Mouse (Mus musculus): ENCODE data around the gene Myoz1. TPM values are rescaled to one million over a fixed set of nuclear protein-coding genes. Genes with fewer than 3 reads are reported as not detected.

Gene Myoz1
- polyA plus RNA-seq, 1 experiment from 2014 or later, result 0.31 TPM

DNA sequence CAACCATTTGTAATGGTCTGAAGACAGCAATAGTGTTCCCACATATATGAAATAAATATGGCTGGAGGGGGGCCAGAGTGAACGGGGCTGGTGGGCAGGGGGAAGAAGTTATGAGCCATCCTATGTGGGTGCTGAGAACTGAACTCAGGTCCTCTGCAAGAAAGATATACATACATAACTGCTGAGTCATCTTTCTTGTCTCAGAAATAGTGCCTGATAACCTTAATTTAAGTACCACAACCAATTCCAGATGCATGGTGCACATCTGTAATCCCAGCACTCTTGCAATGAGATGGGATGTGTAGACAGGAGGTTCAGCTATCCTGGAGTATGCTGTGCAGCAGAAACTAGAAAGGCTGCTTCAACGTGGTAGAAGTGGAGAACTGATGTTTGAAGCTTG, 25.4 kb upstream of the Myoz1 start:
- Histone ChIP-seq H3K27me3 (ENCODE audit: control insufficient read depth, insufficient read depth, low read length) (no peaks in the 10 kb centered on the region), H3K4me1 (ENCODE audit: control insufficient read depth, insufficient read depth, low read length) (no peaks in the 10 kb centered on the region), H3K4me2 (ENCODE audit: low read depth, low read length) (no peak overlapping the region), H3K9me3 (ENCODE audit: control insufficient read depth, low read length) (no peaks in the 10 kb centered on the region), H3K27ac (ENCODE audit: low read depth, low read length) (no peak overlapping the region), H3K9ac (replicated peaks; ENCODE audit: low read depth, low read length) (no peak overlapping the region), H3K36me3 (ENCODE audit: control insufficient read depth, insufficient read depth, low read length) (peaks cover 85% of the 10 kb centered on the region), H3K4me3 (ENCODE audit: low read depth, low read length) (no peak overlapping the region)
- WGBS, result 91% methylated on average over 2 of the region's 2 CpGs
- no peak for ATAC-seq (ENCODE audit: low read depth)

DNA sequence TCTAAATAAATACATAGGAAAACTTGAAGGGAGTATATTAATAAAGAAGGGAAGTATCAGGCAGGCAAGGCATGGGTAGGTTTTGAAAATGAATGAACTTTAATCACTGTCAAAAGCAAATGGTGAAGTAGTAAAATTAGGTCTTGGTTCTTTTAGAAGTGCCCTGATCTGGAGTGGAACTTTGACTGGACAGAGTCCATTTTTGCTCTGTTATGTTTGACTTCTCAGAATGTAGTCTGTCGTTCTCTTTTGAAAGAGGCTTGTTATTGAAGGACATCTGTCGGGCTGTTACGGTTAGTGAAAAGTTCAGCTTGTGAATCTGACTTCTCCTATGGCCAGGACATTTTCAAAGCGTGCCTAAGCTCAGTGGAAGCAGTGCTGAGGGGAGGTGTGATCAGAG, 21.6 kb upstream of the Myoz1 start:
- WGBS, result 94% methylated on average over 4 of the region's 4 CpGs
- ATAC-seq (ENCODE audit: low read depth), result no peak
- Histone ChIP-seq H3K9ac (replicated peaks; ENCODE audit: low read depth, low read length) (no peak overlapping the region), H3K27ac (ENCODE audit: low read depth, low read length) (no peak overlapping the region), H3K4me2 (ENCODE audit: low read depth, low read length) (no peak overlapping the region), H3K9me3 (ENCODE audit: control insufficient read depth, low read length) (no peaks in the 10 kb centered on the region), H3K4me3 (ENCODE audit: low read depth, low read length) (no peak overlapping the region), H3K27me3 (ENCODE audit: control insufficient read depth, insufficient read depth, low read length) (no peaks in the 10 kb centered on the region), H3K4me1 (ENCODE audit: control insufficient read depth, insufficient read depth, low read length) (peaks cover 11% of the 10 kb centered on the region; the same call in 1 of the 2 replicates), H3K36me3 (ENCODE audit: control insufficient read depth, insufficient read depth, low read length) (peaks cover 50% of the 10 kb centered on the region)

DNA sequence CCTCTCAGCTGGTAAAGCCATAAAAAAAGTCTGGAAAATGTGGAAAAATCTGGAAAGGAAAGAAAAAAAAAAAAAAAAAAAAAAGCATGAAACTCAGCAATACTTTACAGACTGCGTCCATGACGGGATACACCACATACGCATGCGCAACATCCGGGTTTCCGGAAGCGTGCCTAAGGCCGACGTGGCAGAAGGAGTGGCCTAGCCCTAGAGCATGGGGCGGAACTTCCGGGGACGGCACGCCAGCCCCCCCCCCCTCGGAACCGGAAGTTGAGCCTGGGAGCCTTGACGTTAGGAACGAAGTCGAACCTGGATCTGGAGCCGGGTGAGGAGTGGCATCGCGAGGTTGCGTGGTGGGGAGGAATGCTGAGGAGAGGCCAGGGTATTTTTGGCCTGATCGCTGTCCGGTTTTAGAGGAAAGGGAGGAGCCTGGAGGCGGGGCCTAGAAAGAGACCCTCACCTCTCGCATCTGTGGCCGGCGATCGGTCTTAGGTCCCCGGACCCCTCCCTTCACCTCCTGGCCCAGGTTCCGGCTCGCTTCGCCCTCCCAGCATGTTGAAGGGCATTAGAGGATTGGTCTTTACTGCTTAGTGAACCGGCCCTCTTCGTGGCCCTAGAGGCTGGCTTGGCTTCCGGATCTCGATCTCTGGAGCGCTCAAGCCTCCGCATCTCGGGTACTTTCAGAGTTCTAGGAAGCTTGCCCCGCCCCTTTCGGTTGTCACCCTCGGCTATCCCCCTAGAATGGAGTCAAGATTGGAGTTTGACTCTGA, 17.9 kb upstream of the Myoz1 start, which contains the start of gene Sec24c:
TSS of gene Sec24c (plus strand) at position 245 of the 770 bp plus-strand sequence.
- peak; percentile 96 for ATAC-seq (ENCODE audit: low read depth)
- H3K4me2 ChIP-seq (ENCODE audit: low read depth, low read length), result peak within 1 kb of the TSS; percentile 64
- no peaks in the 10 kb centered on the region for H3K9me3 ChIP-seq (ENCODE audit: control insufficient read depth, low read length)
- peak within 1 kb of the TSS; percentile 87 for H3K9ac ChIP-seq (replicated peaks; ENCODE audit: low read depth, low read length)
- under 1% methylated on average over 43 of the region's 43 CpGs for WGBS
- H3K36me3 ChIP-seq (ENCODE audit: control insufficient read depth, insufficient read depth, low read length), result peaks cover 22% of the 10 kb centered on the region; the same call in 1 of the 2 replicates
- H3K4me3 ChIP-seq (ENCODE audit: low read depth, low read length), result peak within 1 kb of the TSS; percentile 78
- H3K27me3 ChIP-seq (ENCODE audit: control insufficient read depth, insufficient read depth, low read length), result no peaks in the 10 kb centered on the region
- peaks cover 11% of the 10 kb centered on the region; the same call in 1 of the 2 replicates for H3K4me1 ChIP-seq (ENCODE audit: control insufficient read depth, insufficient read depth, low read length)
- H3K27ac ChIP-seq (ENCODE audit: low read depth, low read length), result peak within 1 kb of the TSS; percentile 76

DNA sequence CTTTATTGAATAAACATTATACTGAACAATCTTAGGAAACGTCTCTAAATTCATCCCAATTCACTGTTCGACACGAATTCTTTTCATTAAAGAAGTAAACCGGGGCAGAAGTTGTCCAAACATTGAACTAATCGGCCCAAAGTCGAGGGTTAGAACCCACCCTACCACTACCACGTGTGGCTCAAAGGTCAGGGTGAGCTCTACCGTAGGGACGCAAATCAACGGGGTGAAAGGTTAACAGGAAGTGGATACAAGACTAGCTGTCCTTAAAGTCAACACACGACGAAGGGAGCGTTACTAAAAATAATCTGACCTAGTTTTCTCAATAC, 17.4 kb upstream of the Myoz1 start:
- Histone ChIP-seq H3K27ac (ENCODE audit: low read depth, low read length) (peak overlapping the region; percentile 76; the same call in 1 of the 2 replicates), H3K9me3 (ENCODE audit: control insufficient read depth, low read length) (no peaks in the 10 kb centered on the region), H3K4me3 (ENCODE audit: low read depth, low read length) (peak overlapping the region; percentile 78), H3K36me3 (ENCODE audit: control insufficient read depth, insufficient read depth, low read length) (peaks cover 18% of the 10 kb centered on the region; the same call in 1 of the 2 replicates), H3K27me3 (ENCODE audit: control insufficient read depth, insufficient read depth, low read length) (no peaks in the 10 kb centered on the region), H3K4me2 (ENCODE audit: low read depth, low read length) (peak overlapping the region; percentile 64), H3K9ac (replicated peaks; ENCODE audit: low read depth, low read length) (no peak overlapping the region), H3K4me1 (ENCODE audit: control insufficient read depth, insufficient read depth, low read length) (peaks cover 11% of the 10 kb centered on the region; the same call in 1 of the 2 replicates)
- WGBS, result 13% methylated on average over 13 of the region's 13 CpGs
- peak; percentile 86 for ATAC-seq (ENCODE audit: low read depth)

DNA sequence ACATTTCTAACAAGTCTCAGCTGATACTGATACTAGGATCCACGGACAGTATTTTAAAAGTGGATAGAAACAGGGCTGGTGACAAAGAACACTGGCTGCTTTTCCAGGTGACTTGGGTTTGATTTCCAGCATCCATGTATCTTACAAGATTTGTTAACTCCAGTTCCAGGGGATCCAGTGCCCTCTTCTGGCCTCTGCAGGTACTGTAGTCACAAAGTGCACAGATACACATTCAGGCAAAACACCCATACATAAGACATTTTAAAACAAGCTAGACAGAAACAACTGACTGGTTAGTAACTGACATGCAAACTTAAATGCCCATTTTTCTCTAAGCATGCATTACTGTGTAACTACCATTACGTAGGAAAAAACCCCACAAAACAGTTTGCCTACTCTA, 16.6 kb upstream of the Myoz1 start:
- Histone ChIP-seq H3K9ac (replicated peaks; ENCODE audit: low read depth, low read length) (no peak overlapping the region), H3K27me3 (ENCODE audit: control insufficient read depth, insufficient read depth, low read length) (no peaks in the 10 kb centered on the region), H3K4me1 (ENCODE audit: control insufficient read depth, insufficient read depth, low read length) (peaks cover 11% of the 10 kb centered on the region; the same call in 1 of the 2 replicates), H3K4me3 (ENCODE audit: low read depth, low read length) (peak overlapping the region; percentile 78; the same call in 1 of the 2 replicates), H3K9me3 (ENCODE audit: control insufficient read depth, low read length) (no peaks in the 10 kb centered on the region), H3K27ac (ENCODE audit: low read depth, low read length) (no peak overlapping the region), H3K36me3 (ENCODE audit: control insufficient read depth, insufficient read depth, low read length) (peaks cover 11% of the 10 kb centered on the region; the same call in 1 of the 2 replicates), H3K4me2 (ENCODE audit: low read depth, low read length) (no peak overlapping the region)
- 92% methylated on average over 2 of the region's 2 CpGs for WGBS
- ATAC-seq (ENCODE audit: low read depth), result no peak

- Histone ChIP-seq H3K4me3 (ENCODE audit: low read depth, low read length) (no peak within 1 kb of the TSS), H3K9me3 (ENCODE audit: control insufficient read depth, low read length) (no peaks in the 10 kb centered on the region), H3K4me2 (ENCODE audit: low read depth, low read length) (no peak within 1 kb of the TSS), H3K9ac (replicated peaks; ENCODE audit: low read depth, low read length) (no peak within 1 kb of the TSS), H3K36me3 (ENCODE audit: control insufficient read depth, insufficient read depth, low read length) (no peaks in the 10 kb centered on the region), H3K27me3 (ENCODE audit: control insufficient read depth, insufficient read depth, low read length) (0 out of 2 replicates have a peak, but pooled peaks cover 2% of the 10 kb centered on the region), H3K4me1 (ENCODE audit: control insufficient read depth, insufficient read depth, low read length) (no peaks in the 10 kb centered on the region), H3K27ac (ENCODE audit: low read depth, low read length) (no peak within 1 kb of the TSS)
- 88% methylated on average over 8 of the region's 8 CpGs for WGBS
- ATAC-seq (ENCODE audit: low read depth), result no peak
These were observed 11.9 kb upstream of the Myoz1 start, which contains the start of gene Synpo2l for GRCm38 (mm10) chr14:20668154-20668810. Gene Synpo2l (minus strand): TSS chr14:20668354.

GRCm38 (mm10) chr14:20667469-20667868, 11.1 kb upstream of the Myoz1 start:
- H3K9me3 ChIP-seq (ENCODE audit: control insufficient read depth, low read length), result no peaks in the 10 kb centered on the region
- H3K27me3 ChIP-seq (ENCODE audit: control insufficient read depth, insufficient read depth, low read length), result 0 out of 2 replicates have a peak, but pooled peaks cover 2% of the 10 kb centered on the region
- H3K4me2 ChIP-seq (ENCODE audit: low read depth, low read length), result no peak overlapping the region
- no peak overlapping the region for H3K4me3 ChIP-seq (ENCODE audit: low read depth, low read length)
- no peak for ATAC-seq (ENCODE audit: low read depth)
- no peaks in the 10 kb centered on the region for H3K4me1 ChIP-seq (ENCODE audit: control insufficient read depth, insufficient read depth, low read length)
- no peak overlapping the region for H3K27ac ChIP-seq (ENCODE audit: low read depth, low read length)
- no peaks in the 10 kb centered on the region for H3K36me3 ChIP-seq (ENCODE audit: control insufficient read depth, insufficient read depth, low read length)
- no peak overlapping the region for H3K9ac ChIP-seq (replicated peaks; ENCODE audit: low read depth, low read length)
- 76% methylated on average over 1 of the region's 1 CpGs for WGBS

DNA sequence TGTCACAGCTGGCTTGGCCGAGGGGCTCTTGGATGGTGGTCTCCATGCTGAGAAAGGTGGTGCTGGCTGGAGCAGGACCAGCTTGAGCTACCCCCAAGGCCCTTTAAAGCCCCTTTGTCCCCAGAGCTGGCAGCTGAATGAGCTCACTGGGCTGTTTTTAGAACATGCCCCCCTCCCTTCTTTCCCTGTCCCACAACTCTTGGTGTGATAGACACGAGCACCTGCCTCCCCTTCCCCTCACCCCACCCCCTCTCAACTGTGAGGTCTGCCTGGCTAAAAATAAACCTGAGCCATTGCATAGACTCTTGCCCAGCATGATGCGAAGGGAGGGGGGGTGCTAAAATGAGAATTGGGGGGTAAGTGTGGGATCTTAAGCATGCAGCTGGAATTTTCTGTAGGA, 8.1 kb upstream of the Myoz1 start:
- no peak overlapping the region for H3K4me3 ChIP-seq (ENCODE audit: low read depth, low read length)
- no peak overlapping the region for H3K4me2 ChIP-seq (ENCODE audit: low read depth, low read length)
- 60% methylated on average over 3 of the region's 3 CpGs for WGBS
- 0 out of 2 replicates have a peak, but pooled peaks cover 2% of the 10 kb centered on the region for H3K27me3 ChIP-seq (ENCODE audit: control insufficient read depth, insufficient read depth, low read length)
- no peak overlapping the region for H3K27ac ChIP-seq (ENCODE audit: low read depth, low read length)
- no peaks in the 10 kb centered on the region for H3K9me3 ChIP-seq (ENCODE audit: control insufficient read depth, low read length)
- peaks cover 8% of the 10 kb centered on the region; the same call in 1 of the 2 replicates for H3K4me1 ChIP-seq (ENCODE audit: control insufficient read depth, insufficient read depth, low read length)
- H3K36me3 ChIP-seq (ENCODE audit: control insufficient read depth, insufficient read depth, low read length), result no peaks in the 10 kb centered on the region
- no peak for ATAC-seq (ENCODE audit: low read depth)
- H3K9ac ChIP-seq (replicated peaks; ENCODE audit: low read depth, low read length), result no peak overlapping the region

DNA sequence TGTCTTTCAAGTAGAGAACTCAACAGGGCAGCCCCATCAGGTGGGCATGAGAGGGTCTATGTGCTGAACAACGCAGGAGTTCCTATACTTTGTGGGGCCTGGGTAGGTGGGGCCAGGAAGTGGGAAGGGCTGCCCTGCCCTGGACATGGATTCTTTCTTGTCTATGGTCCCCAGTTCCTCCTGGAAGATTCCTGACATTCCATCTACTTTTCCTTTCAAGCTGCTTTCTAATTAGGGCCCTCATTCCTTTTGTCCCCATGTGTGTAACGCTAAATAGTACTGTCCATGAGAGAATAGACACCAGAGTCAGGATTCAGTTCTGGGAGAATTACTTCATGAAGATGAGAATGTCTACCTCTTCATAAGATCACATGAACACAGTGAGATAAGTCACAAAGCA, 7.3 kb upstream of the Myoz1 start:
- Histone ChIP-seq H3K27ac (ENCODE audit: low read depth, low read length) (no peak overlapping the region), H3K4me2 (ENCODE audit: low read depth, low read length) (no peak overlapping the region), H3K36me3 (ENCODE audit: control insufficient read depth, insufficient read depth, low read length) (no peaks in the 10 kb centered on the region), H3K9me3 (ENCODE audit: control insufficient read depth, low read length) (no peaks in the 10 kb centered on the region), H3K4me1 (ENCODE audit: control insufficient read depth, insufficient read depth, low read length) (peaks cover 8% of the 10 kb centered on the region; the same call in 1 of the 2 replicates), H3K4me3 (ENCODE audit: low read depth, low read length) (no peak overlapping the region), H3K9ac (replicated peaks; ENCODE audit: low read depth, low read length) (no peak overlapping the region), H3K27me3 (ENCODE audit: control insufficient read depth, insufficient read depth, low read length) (0 out of 2 replicates have a peak, but pooled peaks cover 2% of the 10 kb centered on the region)
- ATAC-seq (ENCODE audit: low read depth), result no peak
- WGBS, result 80% methylated on average over 2 of the region's 2 CpGs
